Comparison of ENCODE assay signal across 26 mouse cellular contexts in genomic region chr8:91217062-91217905, GRCm38 (mm10). TPM values are rescaled to one million over a fixed set of nuclear protein-coding genes. Genes with fewer than 3 reads are reported as not detected.
DNase-seq lines count a peak whose midpoint lies in the region; ATAC-seq and TF ChIP-seq lines count a peak whose summit lies in the region.
"Had no signal": no experiment of that assay in that cellular context is flagged by ENCODE, and none has a peak within 500 bp of the region (broad histone marks: within the 10 kb centered on the region; RNA-seq: fewer than 3 reads in every experiment).

No protein-coding gene starts in this region.

- no peak overlapping the region for H3K4me2 ChIP-seq in embryonic facial prominence, embryonic 12.5 days (replicated peaks)
- peak overlapping the region; percentile 53 for H3K4me2 ChIP-seq in myocyte (ENCODE audit: low read depth)
- H3K4me2 ChIP-seq: forebrain, embryonic 15.5 days; heart, embryonic 13.5 days; kidney, embryonic 15.5 days; neural tube, embryonic 15.5 days had no signal

- no peak for TF ChIP-seq CTCF in left cerebral cortex, adult 2 months (IDR thresholded peaks at IDR 0.05)

- no peak overlapping the region for H3ac ChIP-seq in myocyte (ENCODE audit: control insufficient read depth, insufficient read length)

- 0 out of 2 replicates have a peak, but pooled peaks cover 4% of the 10 kb centered on the region for H3K36me3 ChIP-seq in embryonic facial prominence, embryonic 12.5 days
- H3K36me3 ChIP-seq in embryonic facial prominence, embryonic 10.5 days (replicated peaks): 0 out of 2 replicates have a peak, but pooled peaks cover 13% of the 10 kb centered on the region
- H3K36me3 ChIP-seq in myocyte (ENCODE audit: control insufficient read depth, insufficient read depth): no peaks in the 10 kb centered on the region
- H3K36me3 ChIP-seq: forebrain, embryonic 15.5 days; kidney, embryonic 15.5 days; neural tube, embryonic 15.5 days had no signal

- 71% methylated on average over 5 of the region's 5 CpGs for whole genome bisulfite sequencing in embryonic facial prominence, embryonic 12.5 days
- WGBS in embryonic facial prominence, embryonic 10.5 days: 94% methylated on average over 5 of the region's 5 CpGs

- no peak for TF ChIP-seq POLR2A in myocyte (IDR thresholded peaks at IDR 0.05; ENCODE audit: insufficient read length, low read depth)

- H3K4me1 ChIP-seq in embryonic facial prominence, embryonic 12.5 days: no peaks in the 10 kb centered on the region; the same call in 1 of the 2 replicates
- H3K4me1 ChIP-seq in embryonic facial prominence, embryonic 10.5 days: no peaks in the 10 kb centered on the region
- H3K4me1 ChIP-seq: forebrain, embryonic 15.5 days; heart, embryonic 13.5 days; kidney, embryonic 15.5 days had no signal

- H3K4me3 ChIP-seq in embryonic facial prominence, embryonic 12.5 days: no peak overlapping the region
- H3K4me3 ChIP-seq in embryonic facial prominence, embryonic 10.5 days: no peak overlapping the region
- H3K4me3 ChIP-seq in left cerebral cortex, adult 2 months: no peak overlapping the region
- no peak overlapping the region for H3K4me3 ChIP-seq in myocyte
- H3K4me3 ChIP-seq: forebrain, embryonic 15.5 days; heart, adult 2 months; heart, embryonic 13.5 days; kidney, embryonic 15.5 days; neural tube, embryonic 15.5 days had no signal

- H3K27me3 ChIP-seq in embryonic facial prominence, embryonic 12.5 days: no peaks in the 10 kb centered on the region
- H3K27me3 ChIP-seq in embryonic facial prominence, embryonic 10.5 days (replicated peaks; ENCODE audit: low read depth, poor library complexity, severe bottlenecking): no peaks in the 10 kb centered on the region
- no peaks in the 10 kb centered on the region for H3K27me3 ChIP-seq in myocyte (ENCODE audit: control insufficient read depth, insufficient read depth, insufficient read length)
- H3K27me3 ChIP-seq: forebrain, embryonic 15.5 days; heart, embryonic 13.5 days; kidney, embryonic 15.5 days; neural tube, embryonic 15.5 days; Patski had no signal

- H3K79me2 ChIP-seq in myocyte (ENCODE audit: control insufficient read depth, insufficient read depth): no peaks in the 10 kb centered on the region

- peak overlapping the region; percentile 50; the same call in 1 of the 2 replicates for H3K27ac ChIP-seq in embryonic facial prominence, embryonic 12.5 days
- H3K27ac ChIP-seq in embryonic facial prominence, embryonic 10.5 days (replicated peaks): no peak overlapping the region
- peak overlapping the region; percentile 37 for H3K27ac ChIP-seq in left cerebral cortex, adult 2 months
- H3K27ac ChIP-seq: forebrain, embryonic 15.5 days; heart, adult 2 months; heart, embryonic 13.5 days; hindbrain, postnatal 0 days; kidney, embryonic 15.5 days; macrophage had no signal

- intact Hi-C loops in left cerebral cortex, adult 2 months (cut with DNase I): loop anchor here (2.0 kb wide), 1 partner anchor 54 kb away; no protein-coding TSS in a partner anchor
- intact Hi-C loops in left cerebral cortex, postnatal 36 days (cut with DNase I): loop anchor here (10.0 kb wide), 1 partner anchor 58 kb away; no protein-coding TSS in a partner anchor

- no peaks in the 10 kb centered on the region for H3K9me3 ChIP-seq in embryonic facial prominence, embryonic 12.5 days
- no peaks in the 10 kb centered on the region for H3K9me3 ChIP-seq in embryonic facial prominence, embryonic 10.5 days
- H3K9me3 ChIP-seq: forebrain, embryonic 15.5 days; heart, embryonic 13.5 days; kidney, embryonic 15.5 days; neural tube, embryonic 15.5 days had no signal

- no peak overlapping the region for H3K9ac ChIP-seq in embryonic facial prominence, embryonic 12.5 days
- H3K9ac ChIP-seq: forebrain, embryonic 15.5 days; heart, embryonic 13.5 days; kidney, embryonic 15.5 days; neural tube, embryonic 15.5 days had no signal

- no peak for DNase-seq in embryonic facial prominence, embryonic 10.5 days (ENCODE audit: low spot score)
- no peak for DNase-seq in left cerebral cortex, adult 2 months (ENCODE audit: extremely low spot score in 1 of 2, low spot score in 2 of 2)
- DNase-seq in left cerebral cortex, postnatal 36 days (ENCODE audit: low spot score in 2 of 2): no peak
- peak; percentile 36 for DNase-seq in brain, adult 2 months (ENCODE audit: low read depth, low spot score)
- DNase-seq in kidney, postnatal 10 days: no peak
- DNase-seq in urinary bladder, postnatal 36 days (ENCODE audit: low spot score in 2 of 2): no peak
- DNase-seq: adrenal gland, adult 2 months; cerebellum, postnatal 36 days; gastrocnemius, postnatal 36 days; heart, adult 2 months; heart, postnatal 14 days; layer of hippocampus, postnatal 36 days; left cerebral cortex, postnatal 4 days; thymus, adult 2 months; thymus, postnatal 4 days had no signal

- no peak for ATAC-seq in embryonic facial prominence, embryonic 12.5 days (ENCODE audit: insufficient number of reproducible peaks, insufficient read depth, low FRiP score, low TSS enrichment)
- ATAC-seq: forebrain, embryonic 15.5 days; hindbrain, postnatal 0 days; intestine, postnatal 0 days; lung, postnatal 0 days; Patski had no signal

TF ChIP-seq in myocyte, 11 proteins besides CTCF, POLR2A, EP300 and RAD21:
- TF ChIP-seq TCF3 (IDR thresholded peaks at IDR 0.05; ENCODE audit: insufficient read length, low read depth): no peak
- TF ChIP-seq USF1 (IDR thresholded peaks at IDR 0.05; ENCODE audit: low read depth): peak; percentile 79
- no peak for TF ChIP-seq SRF (IDR thresholded peaks at IDR 0.05; ENCODE audit: control insufficient read depth, insufficient read length, low read depth)
- 0 out of 2 replicates have a peak, but pooled peaks have one; percentile 2 for TF ChIP-seq CEBPB (IDR thresholded peaks at IDR 0.05; ENCODE audit: insufficient read depth, poor library complexity, severe bottlenecking)

RNA-seq across cellular contexts. Expression of gene Aktip, which starts 17.5 kb away (rescaled TPM):
- polyA plus RNA-seq in embryonic facial prominence, embryonic 12.5 days (2016; fragmentation: Nextera tagmentation; extraction: Ambion mirVana): 57.3 and 59.4 TPM in 2 replicates
- 54.3 and 60.0 TPM in 2 replicates for polyA plus RNA-seq in embryonic facial prominence, embryonic 10.5 days (2016; fragmentation: Nextera tagmentation; extraction: Ambion mirVana)
- total RNA-seq in left cerebral cortex, adult 2 months (2021): 100 to 1,000 TPM; 120 to 121 TPM
- total RNA-seq in left cerebral cortex, postnatal 36 days (2021): 100 to 1,000 TPM; 117 to 118 TPM
- 25.5 TPM for polyA plus RNA-seq in myocyte (2012; fragmentation: generic; extraction: Trizol)
